ENCODE assay signal across 8 mouse cellular contexts in the genomic region with DNA sequence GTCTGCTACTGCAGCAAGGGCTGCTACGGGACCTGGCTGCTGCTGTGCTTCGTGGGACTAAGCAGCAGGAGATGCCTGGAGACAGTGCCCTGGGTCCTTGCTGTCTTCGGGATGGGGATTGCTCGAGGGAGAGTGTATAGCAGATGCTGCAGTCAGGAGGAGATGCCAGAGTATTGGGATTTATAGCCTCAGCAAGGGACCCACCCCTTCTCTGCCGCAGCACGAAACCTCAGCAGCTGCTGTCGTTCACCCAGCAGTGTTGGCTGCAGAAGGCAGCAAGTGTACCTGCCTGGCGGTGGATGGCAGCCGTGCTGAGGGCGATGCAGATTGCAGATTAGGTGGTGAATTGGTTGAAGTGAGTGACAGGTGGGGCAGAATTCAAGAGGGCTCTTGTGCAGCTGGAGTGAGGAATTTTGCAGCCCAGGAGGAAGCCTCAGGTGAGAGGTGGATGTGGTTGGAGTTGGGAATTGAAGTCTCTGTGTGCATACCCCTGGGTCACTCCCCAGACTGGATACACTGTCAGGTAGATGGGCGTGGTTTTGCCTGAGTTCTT. TPM values are rescaled to one million over a fixed set of nuclear protein-coding genes. Genes with fewer than 3 reads are reported as not detected.
DNase-seq lines count a peak whose midpoint lies in the region; ATAC-seq lines count a peak whose summit lies in the region.
"Had no signal": no experiment of that assay in that cellular context is flagged by ENCODE, and none has a peak within 500 bp of the region (broad histone marks: within the 10 kb centered on the region; RNA-seq: fewer than 3 reads in every experiment).

No protein-coding gene starts in this region.

- H3K4me2 ChIP-seq in heart, embryonic 13.5 days: no peak overlapping the region
- H3K4me2 ChIP-seq in midbrain, embryonic 14.5 days (ENCODE audit: low read length): no peak overlapping the region
- no peak overlapping the region for H3K4me2 ChIP-seq in midbrain, embryonic 11.5 days
- no peak overlapping the region for H3K4me2 ChIP-seq in limb, embryonic 15.5 days

- H3K4me3 ChIP-seq in heart, embryonic 13.5 days: no peak overlapping the region
- no peak overlapping the region for H3K4me3 ChIP-seq in midbrain, embryonic 14.5 days (replicated peaks; ENCODE audit: low read depth, low read length)
- no peak overlapping the region for H3K4me3 ChIP-seq in midbrain, embryonic 11.5 days (ENCODE audit: low read depth, low read length)
- H3K4me3 ChIP-seq in limb, embryonic 15.5 days: no peak overlapping the region

- peaks cover 36% of the 10 kb centered on the region for H3K4me1 ChIP-seq in heart, embryonic 13.5 days
- peaks cover 13% of the 10 kb centered on the region; the same call in 1 of the 2 replicates for H3K4me1 ChIP-seq in midbrain, embryonic 14.5 days (ENCODE audit: control insufficient read depth, insufficient read depth, low read length)
- no peaks in the 10 kb centered on the region; the same call in 1 of the 2 replicates for H3K4me1 ChIP-seq in midbrain, embryonic 11.5 days (ENCODE audit: control insufficient read depth, insufficient read depth, low read length)
- peaks cover 9% of the 10 kb centered on the region for H3K4me1 ChIP-seq in limb, embryonic 15.5 days

- ATAC-seq in heart, embryonic 13.5 days (ENCODE audit: extremely low read depth, insufficient number of reproducible peaks, low FRiP score, low TSS enrichment): no peak
- no peak for ATAC-seq in midbrain, embryonic 14.5 days (ENCODE audit: low FRiP score, low TSS enrichment)
- ATAC-seq in midbrain, embryonic 11.5 days (ENCODE audit: low FRiP score): no peak
- ATAC-seq in limb, embryonic 15.5 days (ENCODE audit: insufficient number of reproducible peaks, low FRiP score, low TSS enrichment, low read depth): no peak

- H3K9me3 ChIP-seq in heart, embryonic 13.5 days: no peaks in the 10 kb centered on the region
- H3K9me3 ChIP-seq in midbrain, embryonic 14.5 days (ENCODE audit: control insufficient read depth, low read length): no peaks in the 10 kb centered on the region
- H3K9me3 ChIP-seq in midbrain, embryonic 11.5 days (ENCODE audit: control insufficient read depth, low read length): no peaks in the 10 kb centered on the region
- H3K9me3 ChIP-seq in limb, embryonic 15.5 days: no peaks in the 10 kb centered on the region

- 80% methylated on average over 11 of the region's 11 CpGs for WGBS in heart, embryonic 13.5 days
- 82% methylated on average over 11 of the region's 11 CpGs for WGBS in midbrain, embryonic 14.5 days
- 93% methylated on average over 11 of the region's 11 CpGs for WGBS in midbrain, embryonic 11.5 days
- 66% methylated on average over 11 of the region's 11 CpGs for WGBS in limb, embryonic 15.5 days

- H3K27me3 ChIP-seq in heart, embryonic 13.5 days (replicated peaks): no peaks in the 10 kb centered on the region
- no peaks in the 10 kb centered on the region for H3K27me3 ChIP-seq in midbrain, embryonic 14.5 days (ENCODE audit: control insufficient read depth, insufficient read depth, low read length)
- no peaks in the 10 kb centered on the region for H3K27me3 ChIP-seq in midbrain, embryonic 11.5 days (ENCODE audit: control insufficient read depth, insufficient read depth, low read length)
- no peaks in the 10 kb centered on the region for H3K27me3 ChIP-seq in limb, embryonic 15.5 days

- DNase-seq in heart, adult 9 months (ENCODE audit: low spot score in 2 of 2): no peak
- no peak for DNase-seq in midbrain, embryonic 14.5 days
- DNase-seq in midbrain, embryonic 11.5 days (ENCODE audit: low spot score, missing footprints): no peak
- DNase-seq in layer of hippocampus, adult 9-11 months: no peak
- no peak for DNase-seq in gastrocnemius, postnatal 25 days
- DNase-seq: kidney, adult 2 months had no signal

- peaks cover 66% of the 10 kb centered on the region for H3K36me3 ChIP-seq in heart, embryonic 13.5 days
- peaks cover 35% of the 10 kb centered on the region for H3K36me3 ChIP-seq in midbrain, embryonic 14.5 days (ENCODE audit: control insufficient read depth, insufficient read depth, low read length)
- H3K36me3 ChIP-seq in midbrain, embryonic 11.5 days (ENCODE audit: control insufficient read depth, insufficient read depth, low read length): peaks cover 16% of the 10 kb centered on the region
- H3K36me3 ChIP-seq in limb, embryonic 15.5 days: peaks cover 56% of the 10 kb centered on the region

- peak overlapping the region; percentile 16 for H3K9ac ChIP-seq in heart, embryonic 13.5 days
- H3K9ac ChIP-seq in midbrain, embryonic 14.5 days (replicated peaks; ENCODE audit: low read length): peak overlapping the region; percentile 3; the same call in 1 of the 2 replicates
- no peak overlapping the region for H3K9ac ChIP-seq in midbrain, embryonic 11.5 days (ENCODE audit: low read length)
- no peak overlapping the region for H3K9ac ChIP-seq in limb, embryonic 15.5 days

- no peak overlapping the region for H3K27ac ChIP-seq in heart, embryonic 13.5 days (replicated peaks)
- peak overlapping the region; percentile 57; the same call in 1 of the 2 replicates for H3K27ac ChIP-seq in midbrain, embryonic 14.5 days (replicated peaks; ENCODE audit: low read depth, low read length)
- H3K27ac ChIP-seq in midbrain, embryonic 11.5 days (ENCODE audit: low read depth, low read length): no peak overlapping the region
- peak overlapping the region; percentile 39; the same call in 1 of the 2 replicates for H3K27ac ChIP-seq in limb, embryonic 15.5 days

RNA-seq across cellular contexts. Expression of gene Eif4g3, which starts 24.3 kb away (rescaled TPM):
- polyA plus RNA-seq in heart, embryonic 13.5 days (2015; fragmentation: Nextera tagmentation; extraction: Ambion mirVana): 19.9 and 22.2 TPM in 2 replicates
- polyA plus RNA-seq in midbrain, embryonic 14.5 days (2014; fragmentation: Nextera tagmentation; extraction: Ambion mirVana): 48.4 and 63.0 TPM in 2 replicates
- 39.5 and 41.9 TPM in 2 replicates for polyA plus RNA-seq in midbrain, embryonic 11.5 days (2014; fragmentation: Nextera tagmentation; extraction: Ambion mirVana)
- polyA plus RNA-seq in limb, embryonic 15.5 days (2015; fragmentation: Nextera tagmentation; extraction: Ambion mirVana): 27.1 and 29.1 TPM in 2 replicates
- 10 to 100 TPM; 93.1 to 94.8 TPM for total RNA-seq in gastrocnemius, postnatal 25 days (2021)

Comparison
In these comparisons a context has a peak if more than half of its experiments do, and no peak if none do; other contexts are left out.
1. H3K27ac ChIP-seq: peak in midbrain, embryonic 14.5 days (single experiment) and limb, embryonic 15.5 days (single experiment); none in heart, embryonic 13.5 days (single experiment) and midbrain, embryonic 11.5 days (single experiment).
2. H3K9ac ChIP-seq: peak in heart, embryonic 13.5 days (single experiment) and midbrain, embryonic 14.5 days (single experiment); none in midbrain, embryonic 11.5 days (single experiment) and limb, embryonic 15.5 days (single experiment).